Mouse (Mus musculus) midbrain, embryonic 13.5 days (tissue): ENCODE data around the gene Cds2. TPM values are rescaled to one million over a fixed set of nuclear protein-coding genes. Genes with fewer than 3 reads are reported as not detected.
"Not testable (repeated sequence)": the region's sequence is repeated elsewhere in the genome, so short reads cannot be mapped to it uniquely, and the experiment has no call there.

Source experiments
- ATAC-seq: fragments of 200-750 bp; cut with Nextera tagmentation; 2 replicates; pipeline ENCODE4 v1.8.0; 2017; ENCODE audit warnings: mild to moderate bottlenecking, moderate TSS enrichment, moderate library complexity
- H3K27ac ChIP-seq: fragments of 300-500 bp; sonication (generic); 2 replicates; pipeline ENCODE4 v1.5.1; 2015; ENCODE audit warnings: inconsistent platforms, mild to moderate bottlenecking, moderate library complexity
- H3K27me3 ChIP-seq: fragments of 300-500 bp; sonication (generic); 2 replicates; pipeline ENCODE4 v1.6.1; 2015; ENCODE audit warnings: mild to moderate bottlenecking, inconsistent platforms
- H3K36me3 ChIP-seq: fragments of 300-500 bp; sonication (generic); 2 replicates; pipeline ENCODE4 v1.6.1; 2015; ENCODE audit warnings: mild to moderate bottlenecking, inconsistent platforms
- H3K4me1 ChIP-seq: fragments of 300-500 bp; sonication (generic); replicated peaks from 2 replicates; pipeline ENCODE4 v1.6.1; 2015; ENCODE audit warnings: inconsistent platforms
- H3K4me2 ChIP-seq: fragments of 300-500 bp; sonication (generic); replicated peaks from 2 replicates; pipeline ENCODE4 v1.6.1; 2015; ENCODE audit warnings: moderate library complexity, mild to moderate bottlenecking, inconsistent platforms
- H3K4me3 ChIP-seq: fragments of 300-500 bp; sonication (generic); replicated peaks from 2 replicates; pipeline ENCODE4 v1.5.1; 2015; ENCODE audit warnings: mild to moderate bottlenecking, inconsistent platforms
- H3K9ac ChIP-seq: fragments of 300-500 bp; sonication (generic); replicated peaks from 2 replicates; pipeline ENCODE4 v1.6.1; 2015; ENCODE audit warnings: mild to moderate bottlenecking, inconsistent platforms
- H3K9me3 ChIP-seq: fragments of 300-500 bp; sonication (generic); 2 replicates; pipeline ENCODE4 v1.6.1; 2016; ENCODE audit warnings: mild to moderate bottlenecking, inconsistent platforms
- WGBS: fragments of 180-500 bp; shearing (Covaris S2); methylation state at CpG from one replicate; pipeline ENCODE4 v1.1.7; 2015; 5-methylcytosine and 5-hydroxymethylcytosine counted together
- polyA plus RNA-seq: library from polyadenylated mRNA; unstranded; fragments of >200 nt; fragmentation: Nextera tagmentation; extraction: Ambion mirVana; gene quantifications from 2 replicates; pipeline ENCODE4 v1.2.1, GENCODE M21; 2015

Cds2 gene
- polyA plus RNA-seq, 1 experiment from 2014 or later = 28.4 TPM

DNA sequence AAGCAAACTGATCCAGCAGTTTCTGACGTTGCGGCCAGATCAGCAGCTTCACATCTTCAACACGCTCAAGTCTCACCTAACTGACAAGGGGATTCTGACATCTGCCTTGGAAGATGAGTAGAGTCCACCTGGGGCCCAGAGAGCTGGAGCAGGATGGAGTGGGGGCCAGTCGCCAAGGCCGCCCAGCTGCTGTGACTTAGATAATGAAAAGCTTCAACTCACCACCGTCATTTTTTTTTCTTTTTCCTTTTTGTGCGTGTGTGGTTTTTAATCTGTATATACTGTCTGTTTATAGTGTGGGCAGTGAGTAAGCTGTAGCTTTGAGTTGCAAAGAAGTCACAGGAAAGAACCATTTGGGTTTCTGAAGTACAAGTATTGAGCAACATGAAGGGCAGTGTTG lies 42.2 kb downstream of the Cds2 start:
- Histone ChIP-seq H3K9ac (no peak overlapping the region), H3K4me1 (no peaks in the 10 kb centered on the region), H3K4me3 (no peak overlapping the region), H3K4me2 (no peak overlapping the region), H3K36me3 (peaks cover 92% of the 10 kb centered on the region), H3K27me3 (no peaks in the 10 kb centered on the region), H3K9me3 (no peaks in the 10 kb centered on the region), H3K27ac (no peak overlapping the region)
- 92% methylated on average over 7 of the region's 7 CpGs for WGBS
- no peak for ATAC-seq

- 60% methylated on average over 4 of the region's 4 CpGs for WGBS
- no peak for ATAC-seq
- no peaks in the 10 kb centered on the region for H3K4me1 ChIP-seq
Observed at GRCm38 (mm10) chr2:132305988-132306387, 43.0 kb downstream of the Cds2 start.

GRCm38 (mm10) chr2:132307213-132307843 lies 44.4 kb downstream of the Cds2 start:
- Histone ChIP-seq H3K9me3 (no peaks in the 10 kb centered on the region), H3K4me3 (no peak overlapping the region), H3K9ac (no peak overlapping the region), H3K4me2 (no peak overlapping the region), H3K27ac (no peak overlapping the region), H3K27me3 (no peaks in the 10 kb centered on the region), H3K36me3 (peaks cover 82% of the 10 kb centered on the region), H3K4me1 (no peaks in the 10 kb centered on the region)
- no peak for ATAC-seq
- 94% methylated on average over 11 of the region's 11 CpGs for WGBS

More at GRCm38 (mm10) chr2:132305988-132306387, 43.0 kb downstream of the Cds2 start:
- no peaks in the 10 kb centered on the region for H3K27me3 ChIP-seq
- H3K27ac ChIP-seq = no peak overlapping the region
- no peak overlapping the region for H3K4me3 ChIP-seq
- H3K4me2 ChIP-seq = no peak overlapping the region
- H3K36me3 ChIP-seq = peaks cover 93% of the 10 kb centered on the region
- H3K9me3 ChIP-seq = no peaks in the 10 kb centered on the region
- no peak overlapping the region for H3K9ac ChIP-seq

- H3K4me3 ChIP-seq = no peak overlapping the region
- no peaks in the 10 kb centered on the region for H3K9me3 ChIP-seq
- peaks cover 68% of the 10 kb centered on the region for H3K36me3 ChIP-seq
- H3K27me3 ChIP-seq = no peaks in the 10 kb centered on the region
- H3K4me2 ChIP-seq = no peak overlapping the region
- no peak for ATAC-seq
- no peaks in the 10 kb centered on the region for H3K4me1 ChIP-seq
- WGBS = 94% methylated on average over 6 of the region's 6 CpGs
- no peak overlapping the region for H3K27ac ChIP-seq
- H3K9ac ChIP-seq = no peak overlapping the region
Observed at GRCm38 (mm10) chr2:132308829-132309228, 45.9 kb downstream of the Cds2 start.

GRCm38 (mm10) chr2:132309398-132309930 lies 46.5 kb downstream of the Cds2 start:
- Histone ChIP-seq H3K4me3 (no peak overlapping the region), H3K4me1 (no peaks in the 10 kb centered on the region), H3K9ac (no peak overlapping the region), H3K4me2 (no peak overlapping the region), H3K36me3 (peaks cover 63% of the 10 kb centered on the region), H3K27me3 (no peaks in the 10 kb centered on the region), H3K9me3 (no peaks in the 10 kb centered on the region), H3K27ac (no peak overlapping the region)
- ATAC-seq = no peak
- WGBS = 96% methylated on average over 6 of the region's 6 CpGs

- H3K36me3 ChIP-seq = peaks cover 35% of the 10 kb centered on the region
- no peaks in the 10 kb centered on the region for H3K4me1 ChIP-seq
- no peak overlapping the region for H3K27ac ChIP-seq
- ATAC-seq = no peak
- no peak overlapping the region for H3K9ac ChIP-seq
- H3K4me2 ChIP-seq = no peak overlapping the region
- 83% methylated on average over 5 of the region's 5 CpGs for WGBS
- H3K9me3 ChIP-seq = no peaks in the 10 kb centered on the region
- no peak overlapping the region for H3K4me3 ChIP-seq
- no peaks in the 10 kb centered on the region for H3K27me3 ChIP-seq
Observed at GRCm38 (mm10) chr2:132312616-132313015, 49.7 kb downstream of the Cds2 start.

DNA sequence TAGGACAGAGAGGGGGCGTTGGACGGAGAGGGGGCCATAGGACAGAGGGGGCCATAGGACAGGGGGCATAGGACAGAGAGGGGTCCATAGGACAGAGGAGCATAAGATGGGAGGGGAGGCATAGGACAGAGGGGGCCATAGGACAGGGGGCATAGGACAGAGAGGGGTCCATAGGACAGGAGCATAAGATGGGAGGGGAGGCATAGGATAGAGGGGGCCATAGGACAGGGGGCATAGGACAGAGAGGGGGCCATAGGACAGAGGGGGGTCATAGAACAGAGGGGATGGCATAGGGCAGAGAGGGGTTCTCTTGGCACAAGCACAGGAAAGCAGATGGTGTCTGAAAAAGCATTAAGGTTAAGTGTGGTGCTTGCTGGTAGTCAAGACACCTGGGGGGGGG lies 50.6 kb downstream of the Cds2 start:
- Histone ChIP-seq H3K4me2 (no peak overlapping the region), H3K27me3 (no peaks in the 10 kb centered on the region), H3K9me3 (no peaks in the 10 kb centered on the region), H3K9ac (no peak overlapping the region), H3K36me3 (peaks cover 25% of the 10 kb centered on the region), H3K27ac (no peak overlapping the region), H3K4me3 (no peak overlapping the region), H3K4me1 (no peaks in the 10 kb centered on the region)
- 96% methylated on average over 2 of the region's 2 CpGs for WGBS
- ATAC-seq = peak; percentile 27; the same call in 1 of the 2 replicates

GRCm38 (mm10) chr2:132314057-132314456 lies 51.1 kb downstream of the Cds2 start:
- WGBS = 91% methylated on average over 8 of the region's 8 CpGs
- not testable (repeated sequence) for H3K4me1 ChIP-seq, ATAC-seq, H3K27ac ChIP-seq, H3K27me3 ChIP-seq, H3K9me3 ChIP-seq, H3K4me2 ChIP-seq, H3K4me3 ChIP-seq, H3K9ac ChIP-seq
- H3K36me3 ChIP-seq = peaks cover 21% of the 10 kb centered on the region

DNA sequence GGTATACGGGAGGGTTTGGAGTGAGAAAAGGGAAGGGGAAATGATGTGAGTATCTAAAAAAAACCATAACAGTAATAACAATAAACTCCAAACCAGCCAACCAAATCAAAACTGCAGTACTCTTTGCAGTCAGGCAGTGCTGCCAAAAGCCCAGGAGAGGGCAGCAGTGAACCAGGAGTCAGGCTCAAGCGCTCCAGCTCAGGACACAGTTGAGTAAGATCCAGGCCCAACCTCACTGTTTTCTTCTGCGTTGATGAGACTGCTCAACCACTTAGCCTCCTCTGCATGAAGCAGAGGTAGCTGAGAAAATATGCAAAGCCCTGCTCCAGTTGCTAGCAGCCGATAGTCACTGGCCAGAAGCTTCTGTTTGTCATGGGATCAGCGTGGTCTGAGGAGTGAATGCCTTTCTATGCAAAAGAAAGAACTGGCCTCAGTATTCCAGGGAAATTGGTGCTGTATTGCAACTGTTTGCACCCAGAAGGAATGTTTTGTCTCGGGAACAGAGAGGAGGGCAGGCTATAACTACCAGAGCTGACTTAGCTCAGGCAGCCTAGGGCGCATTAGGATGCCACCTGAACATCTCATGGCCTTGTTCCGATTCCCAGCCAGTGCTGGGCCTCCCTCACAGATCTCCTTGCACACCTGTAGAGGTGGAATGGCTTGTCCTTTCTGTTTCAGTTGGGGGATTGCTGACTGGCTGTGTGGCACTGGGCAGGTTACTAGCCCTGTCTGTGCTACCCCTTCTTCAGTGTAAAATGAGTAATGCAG lies 53.3 kb downstream of the Cds2 start:
- Histone ChIP-seq H3K9ac (peak overlapping the region; percentile 41), H3K9me3 (no peaks in the 10 kb centered on the region), H3K4me3 (no peak overlapping the region), H3K36me3 (peaks cover 3% of the 10 kb centered on the region; the same call in 1 of the 2 replicates), H3K27ac (no peak overlapping the region), H3K27me3 (no peaks in the 10 kb centered on the region), H3K4me1 (no peaks in the 10 kb centered on the region), H3K4me2 (no peak overlapping the region)
- peak; percentile 85 for ATAC-seq
- WGBS = 34% methylated on average over 8 of the region's 8 CpGs

DNA sequence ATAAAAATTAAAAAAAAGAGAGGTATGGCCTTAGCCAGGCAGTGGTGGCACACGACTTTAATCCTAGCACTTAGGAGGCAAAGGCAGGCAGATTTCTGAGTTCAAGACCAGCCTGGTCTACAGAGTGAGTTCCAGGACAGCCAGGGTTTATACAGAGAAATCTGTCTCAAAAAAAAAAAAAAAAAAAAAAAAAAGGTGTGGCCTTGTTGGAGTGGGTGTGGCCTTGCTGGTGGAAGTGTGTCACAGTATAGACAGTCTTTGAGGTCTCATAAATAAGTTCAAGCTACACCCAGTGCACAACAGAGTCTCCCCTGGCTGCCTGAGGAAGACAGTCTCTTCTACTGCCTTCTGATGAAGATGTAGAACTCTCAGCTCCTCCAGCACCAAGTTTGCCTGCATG lies 54.2 kb downstream of the Cds2 start:
- no peak overlapping the region for H3K27ac ChIP-seq
- ATAC-seq = no peak
- H3K36me3 ChIP-seq = no peaks in the 10 kb centered on the region; the same call in 1 of the 2 replicates
- WGBS = 82% methylated on average over 1 of the region's 1 CpGs
- no peaks in the 10 kb centered on the region for H3K4me1 ChIP-seq
- no peak overlapping the region for H3K9ac ChIP-seq
- H3K4me2 ChIP-seq = no peak overlapping the region
- H3K9me3 ChIP-seq = no peaks in the 10 kb centered on the region
- no peaks in the 10 kb centered on the region for H3K27me3 ChIP-seq
- no peak overlapping the region for H3K4me3 ChIP-seq

- Histone ChIP-seq H3K27ac (no peak overlapping the region), H3K9ac (no peak overlapping the region), H3K27me3 (no peaks in the 10 kb centered on the region), H3K4me3 (no peak overlapping the region), H3K4me1 (no peaks in the 10 kb centered on the region), H3K9me3 (no peaks in the 10 kb centered on the region), H3K36me3 (no peaks in the 10 kb centered on the region), H3K4me2 (no peak overlapping the region)
- no peak for ATAC-seq
- WGBS = 76% methylated on average over 5 of the region's 5 CpGs
Observed at GRCm38 (mm10) chr2:132320516-132320915, 57.6 kb downstream of the Cds2 start.

- Histone ChIP-seq H3K9ac (no peak overlapping the region), H3K4me1 (no peaks in the 10 kb centered on the region), H3K4me3 (no peak overlapping the region), H3K27me3 (no peaks in the 10 kb centered on the region), H3K36me3 (no peaks in the 10 kb centered on the region), H3K27ac (no peak overlapping the region), H3K4me2 (no peak overlapping the region), H3K9me3 (no peaks in the 10 kb centered on the region)
- 71% methylated on average over 4 of the region's 4 CpGs for WGBS
- no peak for ATAC-seq
Observed at GRCm38 (mm10) chr2:132323541-132323940, 60.6 kb downstream of the Cds2 start.
